ENCODE assay signal across 22 mouse cellular contexts in genomic region chr8:93931336-93931735, GRCm38 (mm10).
DNase-seq lines count a peak whose midpoint lies in the region; ATAC-seq and TF ChIP-seq lines count a peak whose summit lies in the region.
"Had no signal": no experiment of that assay in that cellular context is flagged by ENCODE, and none has a peak within 500 bp of the region (broad histone marks: within the 10 kb centered on the region; RNA-seq: fewer than 3 reads in every experiment).

No protein-coding gene starts in this region.

- 53% methylated on average over 6 of the region's 6 CpGs for WGBS in forebrain, embryonic 10.5 days
- WGBS in forebrain, postnatal 0 days: 15% methylated on average over 6 of the region's 6 CpGs

- no peak overlapping the region for H3K4me3 ChIP-seq in forebrain, embryonic 10.5 days
- H3K4me3 ChIP-seq in forebrain, postnatal 0 days (ENCODE audit: low read depth, low read length): no peak overlapping the region
- H3K4me3 ChIP-seq: embryonic facial prominence, embryonic 10.5 days; limb, embryonic 13.5 days; liver, embryonic 13.5 days; lung, embryonic 15.5 days had no signal

- no peak for TF ChIP-seq CTCF in brain, embryonic 14.5 days (IDR thresholded peaks at IDR 0.05; ENCODE audit: borderline replicate concordance, extremely low read depth, insufficient read depth, insufficient read length)
- TF ChIP-seq CTCF in forebrain, postnatal 0 days (IDR thresholded peaks at IDR 0.05; ENCODE audit: low read depth): no peak

- H3K27me3 ChIP-seq in forebrain, embryonic 10.5 days (ENCODE audit: poor library complexity, severe bottlenecking): no peaks in the 10 kb centered on the region
- H3K27me3 ChIP-seq in forebrain, postnatal 0 days (ENCODE audit: insufficient read depth, low read length): no peaks in the 10 kb centered on the region
- H3K27me3 ChIP-seq: limb, embryonic 13.5 days; liver, embryonic 13.5 days; lung, embryonic 15.5 days had no signal

- peaks cover 13% of the 10 kb centered on the region; the same call in 1 of the 2 replicates for H3K36me3 ChIP-seq in forebrain, embryonic 10.5 days (replicated peaks)
- H3K36me3 ChIP-seq in forebrain, postnatal 0 days (ENCODE audit: insufficient read depth): peaks cover 10% of the 10 kb centered on the region; the same call in 1 of the 2 replicates
- H3K36me3 ChIP-seq: embryonic facial prominence, embryonic 10.5 days; limb, embryonic 13.5 days; liver, embryonic 13.5 days; lung, embryonic 15.5 days had no signal

- H3K4me1 ChIP-seq in forebrain, embryonic 10.5 days: peaks cover 25% of the 10 kb centered on the region
- H3K4me1 ChIP-seq in forebrain, postnatal 0 days (ENCODE audit: insufficient read depth): 0 out of 2 replicates have a peak, but pooled peaks cover 4% of the 10 kb centered on the region
- H3K4me1 ChIP-seq: liver, embryonic 13.5 days; lung, embryonic 15.5 days had no signal

- no peak overlapping the region for H3K4me2 ChIP-seq in forebrain, postnatal 0 days (ENCODE audit: low read depth)
- H3K4me2 ChIP-seq: limb, embryonic 13.5 days; liver, embryonic 13.5 days; lung, embryonic 15.5 days; midbrain, embryonic 11.5 days had no signal

- H3K27ac ChIP-seq in forebrain, embryonic 10.5 days: peak overlapping the region; percentile 79
- H3K27ac ChIP-seq in forebrain, postnatal 0 days (ENCODE audit: low read depth, low read length): peak overlapping the region; percentile 54; the same call in 1 of the 2 replicates
- H3K27ac ChIP-seq: embryonic facial prominence, embryonic 10.5 days; limb, embryonic 13.5 days; liver, embryonic 13.5 days; lung, embryonic 15.5 days; macrophage had no signal

- DNase-seq in layer of hippocampus, adult 9-11 months: peak; percentile 68
- no peak for DNase-seq in layer of hippocampus, postnatal 25 days (ENCODE audit: extremely low spot score in 1 of 2, low spot score in 1 of 2)
- peak; percentile 90 for DNase-seq in brain, embryonic 14.5 days (ENCODE audit: low read depth)
- no peak for DNase-seq in forebrain, embryonic 10.5 days (ENCODE audit: extremely low spot score, low spot score)
- peak; percentile 44 for DNase-seq in forebrain, postnatal 0 days
- DNase-seq in adrenal gland, adult 2 months: no peak
- no peak for DNase-seq in kidney, postnatal 4 days
- DNase-seq: adrenal gland, postnatal 10 days; cerebellum, adult 11-12 months; gastrocnemius, postnatal 14 days; heart, adult 18-20 months; heart, postnatal 36 days; kidney, adult 8-10 months; kidney, postnatal 14 days; liver, embryonic 13.5 days; thymus, postnatal 14 days had no signal

- H3K9me3 ChIP-seq in forebrain, embryonic 10.5 days: peaks cover 3% of the 10 kb centered on the region; the same call in 1 of the 2 replicates
- no peaks in the 10 kb centered on the region for H3K9me3 ChIP-seq in forebrain, postnatal 0 days (ENCODE audit: low read length)
- H3K9me3 ChIP-seq: embryonic facial prominence, embryonic 10.5 days; limb, embryonic 13.5 days; liver, embryonic 13.5 days; lung, embryonic 15.5 days had no signal

- ATAC-seq in forebrain, postnatal 0 days: peak; percentile 19; the same call in 1 of the 2 replicates
- ATAC-seq: inflammation-experienced regulatory T-cells, adult 6 months had no signal

- no peak overlapping the region for H3K9ac ChIP-seq in forebrain, postnatal 0 days
- H3K9ac ChIP-seq: limb, embryonic 13.5 days; liver, embryonic 13.5 days; lung, embryonic 15.5 days had no signal

- TF ChIP-seq POLR2A in brain, embryonic 14.5 days (IDR thresholded peaks at IDR 0.05; ENCODE audit: borderline replicate concordance, extremely low read depth, insufficient read depth, insufficient read length, poor library complexity, severe bottlenecking): no peak

Comparison
In these comparisons a context has a peak if more than half of its experiments do, and no peak if none do; other contexts are left out.
1. DNase-seq: peak in layer of hippocampus, adult 9-11 months (single experiment), brain, embryonic 14.5 days (single experiment) and forebrain, postnatal 0 days (single experiment); none in layer of hippocampus, postnatal 25 days (0 of 2), forebrain, embryonic 10.5 days (single experiment), adrenal gland, adult 2 months (single experiment) and kidney, postnatal 4 days (0 of 2).